ENCODE assay signal across 8 mouse cellular contexts in the genomic region with DNA sequence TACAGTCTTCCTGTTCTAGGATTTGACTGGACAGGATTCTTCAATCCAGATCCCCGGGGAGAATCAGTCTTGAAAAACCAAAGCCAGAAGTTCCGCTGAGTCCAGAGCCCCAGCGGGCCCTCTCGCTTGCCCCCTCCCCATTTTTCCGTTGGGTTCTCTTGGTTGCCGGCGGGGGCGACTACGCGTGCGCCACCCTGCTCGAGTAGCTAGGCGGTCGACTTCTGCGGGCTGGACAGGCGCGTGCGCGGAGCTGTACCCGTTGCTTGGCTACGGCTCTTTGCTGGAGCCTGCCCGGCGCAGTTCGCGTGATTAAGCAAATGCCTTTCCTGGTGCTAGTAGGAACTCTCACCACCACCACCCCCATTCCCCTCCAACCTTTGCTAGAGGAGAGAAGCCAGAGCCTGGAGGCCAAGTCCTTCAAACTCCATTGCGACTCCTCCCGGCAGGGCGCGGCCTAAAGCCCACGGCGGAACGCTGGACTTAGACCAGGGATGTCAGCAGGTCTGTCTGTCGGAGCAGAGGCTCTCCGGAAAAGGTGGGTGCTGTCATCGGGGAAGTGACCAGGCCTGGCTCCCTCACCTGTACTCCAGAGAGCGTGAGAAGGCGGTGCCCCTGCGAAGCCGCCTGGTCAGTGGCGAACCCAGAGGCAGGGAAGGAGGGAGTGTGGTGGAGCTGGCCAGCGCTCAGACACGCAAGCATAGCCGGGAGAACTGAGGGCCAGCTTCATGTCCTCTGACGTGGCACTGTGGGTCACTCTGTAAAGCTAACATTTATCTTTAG. TPM values are rescaled to one million over a fixed set of nuclear protein-coding genes. Genes with fewer than 3 reads are reported as not detected.
DNase-seq lines count a peak whose midpoint lies in the region; ATAC-seq lines count a peak whose summit lies in the region.

No protein-coding gene starts in this region.

- peak overlapping the region; percentile 88 for H3K4me3 ChIP-seq in hindbrain, embryonic 12.5 days

- under 1% methylated on average over 44 of the region's 44 CpGs for WGBS in hindbrain, embryonic 12.5 days

- peak; percentile 92 for DNase-seq in MN1 (ENCODE audit: low spot score)
- peak; percentile 80 for DNase-seq in c-Kit-positive CD71-negative TER-119-negative erythroid progenitor cells, embryonic 14.5 days (ENCODE audit: low read depth)
- DNase-seq in layer of hippocampus, postnatal 36 days, result peak; percentile 95 to 96
- DNase-seq in lung, postnatal 14 days, result peak; percentile 90
- peak; percentile 87 for DNase-seq in retina, postnatal 7 days (ENCODE audit: low read depth, low spot score)
- DNase-seq in B cell, adult 2 months, result no peak

- H3K9me3 ChIP-seq in hindbrain, embryonic 12.5 days (replicated peaks), result no peaks in the 10 kb centered on the region

- H3K27ac ChIP-seq in hindbrain, embryonic 12.5 days, result peak overlapping the region; percentile 90

- peaks cover 11% of the 10 kb centered on the region for H3K36me3 ChIP-seq in hindbrain, embryonic 12.5 days

- H3K27me3 ChIP-seq in hindbrain, embryonic 12.5 days, result no peaks in the 10 kb centered on the region

- H3K4me1 ChIP-seq in hindbrain, embryonic 12.5 days, result peaks cover 39% of the 10 kb centered on the region

- peak overlapping the region; percentile 82 for H3K9ac ChIP-seq in hindbrain, embryonic 12.5 days

- peak; percentile 78 for ATAC-seq in frontal cortex, adult (ENCODE audit: low TSS enrichment)
- peak; percentile 91 for ATAC-seq in hindbrain, embryonic 12.5 days (ENCODE audit: low FRiP score)

- H3K4me2 ChIP-seq in hindbrain, embryonic 12.5 days (replicated peaks), result peak overlapping the region; percentile 73

RNA-seq across cellular contexts. Expression of a gene that starts 0.8 kb away (rescaled TPM):
- polyA plus RNA-seq in hindbrain, embryonic 12.5 days (2016; fragmentation: Nextera tagmentation; extraction: Ambion mirVana), result 32.3 and 35.3 TPM in 2 replicates
- 10 to 100 TPM; 52.9 to 57.5 TPM for total RNA-seq in layer of hippocampus, postnatal 36 days (2021)

RNA-seq across cellular contexts. Expression of a gene that starts 36.9 kb away (rescaled TPM):
- 31.4 and 35.4 TPM in 2 replicates for polyA plus RNA-seq in hindbrain, embryonic 12.5 days (2016; fragmentation: Nextera tagmentation; extraction: Ambion mirVana)
- total RNA-seq in layer of hippocampus, postnatal 36 days (2021), result 10 to 100 TPM; 21.1 to 22.1 TPM

RNA-seq across cellular contexts. Expression of a gene that starts 56.7 kb away (rescaled TPM):
- polyA plus RNA-seq in hindbrain, embryonic 12.5 days (2016; fragmentation: Nextera tagmentation; extraction: Ambion mirVana), result 107 and 110 TPM in 2 replicates
- 10 to 100 TPM; 86.5 to 93.6 TPM for total RNA-seq in layer of hippocampus, postnatal 36 days (2021)

RNA-seq across cellular contexts. Expression of a gene that starts 56.7 kb away (rescaled TPM):
- polyA plus RNA-seq in hindbrain, embryonic 12.5 days (2016; fragmentation: Nextera tagmentation; extraction: Ambion mirVana), result 179 and 188 TPM in 2 replicates
- 100 to 1,000 TPM; 151 to 165 TPM for total RNA-seq in layer of hippocampus, postnatal 36 days (2021)

Comparison
In these comparisons a context has a peak if more than half of its experiments do, and no peak if none do; other contexts are left out.
1. DNase-seq: peak in MN1 (single experiment), c-Kit-positive CD71-negative TER-119-negative erythroid progenitor cells, embryonic 14.5 days (single experiment), layer of hippocampus, postnatal 36 days (2 of 2), lung, postnatal 14 days (single experiment) and retina, postnatal 7 days (single experiment); none in B cell, adult 2 months (0 of 2).